15 mouse cellular contexts compared by ENCODE assay signal in genomic region chr10:45871028-45871427, GRCm38 (mm10).
A peak's percentile ranks its signal among the peaks of the same experiment; 100 is the strongest.
DNase-seq lines count a peak whose midpoint lies in the region; TF ChIP-seq lines count a peak whose summit lies in the region.
"Had no signal": no experiment of that assay in that cellular context is flagged by ENCODE, and none has a peak within 500 bp of the region (broad histone marks: within the 10 kb centered on the region; RNA-seq: fewer than 3 reads in every experiment).

No protein-coding gene starts in this region.

- no peaks in the 10 kb centered on the region for H3K79me2 ChIP-seq in heart, adult 2 months (replicated peaks; ENCODE audit: control insufficient read depth, insufficient read depth, low read length)

- 38% methylated on average over 4 of the region's 4 CpGs for WGBS in heart, adult 2 months

- no peak for TF ChIP-seq EP300 in heart, adult 2 months (IDR thresholded peaks at IDR 0.05; ENCODE audit: insufficient read depth, low read depth, low read length)

- TF ChIP-seq POLR2A in heart, adult 2 months (IDR thresholded peaks at IDR 0.05; ENCODE audit: insufficient read depth, low read depth, low read length) = no peak

- H3K27me3 ChIP-seq in heart, adult 2 months (ENCODE audit: control insufficient read depth, insufficient read depth, low read length) = no peaks in the 10 kb centered on the region
- H3K27me3 ChIP-seq: liver, embryonic 12.5 days had no signal

- DNase-seq in heart, adult 2 months = peak in 1 of 2 experiments; percentile 52
- no peak for DNase-seq in heart, postnatal 25 days (ENCODE audit: low spot score)
- peak; percentile 33 for DNase-seq in cerebellum, adult 11-12 months
- DNase-seq in cerebellum, postnatal 14 days = peak; percentile 71 to 86
- peak; percentile 43 for DNase-seq in heart, postnatal 4 days
- no peak for DNase-seq in right cerebral cortex, postnatal 4 days
- DNase-seq in lung, adult 18-20 months = no peak
- DNase-seq: adrenal gland, adult 8-10 months; gastrocnemius, postnatal 14 days; kidney, postnatal 10 days; right cerebral cortex, postnatal 14 days; thymus, adult 18-20 months had no signal

- H3K4me1 ChIP-seq in heart, adult 2 months (ENCODE audit: control insufficient read depth, insufficient read depth, low read length) = no peaks in the 10 kb centered on the region; the same call in 1 of the 2 replicates
- H3K4me1 ChIP-seq: liver, embryonic 12.5 days had no signal

- H3K9ac ChIP-seq in heart, adult 2 months (ENCODE audit: low read depth, low read length) = no peak overlapping the region
- H3K9ac ChIP-seq: liver, embryonic 12.5 days had no signal

- H3K27ac ChIP-seq in heart, adult 2 months = peak overlapping the region; percentile 65
- H3K27ac ChIP-seq: hindbrain, embryonic 10.5 days; liver, embryonic 12.5 days had no signal

- peaks cover 3% of the 10 kb centered on the region; the same call in 1 of the 2 replicates for H3K36me3 ChIP-seq in heart, adult 2 months (ENCODE audit: control insufficient read depth, insufficient read depth, low read length)
- H3K36me3 ChIP-seq: G1E; hindbrain, embryonic 10.5 days; liver, embryonic 12.5 days had no signal

- no peak overlapping the region for H3K4me3 ChIP-seq in heart, adult 2 months
- H3K4me3 ChIP-seq: hindbrain, embryonic 10.5 days; liver, embryonic 12.5 days had no signal

- no peak for TF ChIP-seq CTCF in heart, adult 2 months (IDR thresholded peaks at IDR 0.05)

- intact Hi-C loops in heart, adult 2 months (cut with DNase I) = no loop called here
- intact Hi-C loops in heart, postnatal 25 days (cut with DNase I) = no loop called here

Comparison
In these comparisons a context has a peak if more than half of its experiments do, and no peak if none do; other contexts are left out.
1. DNase-seq: peak in cerebellum, adult 11-12 months (single experiment), cerebellum, postnatal 14 days (2 of 2) and heart, postnatal 4 days (single experiment); none in heart, postnatal 25 days (single experiment), right cerebral cortex, postnatal 4 days (single experiment) and lung, adult 18-20 months (0 of 2).